Mouse (Mus musculus): ENCODE data around the gene Mapk11. TPM values are rescaled to one million over a fixed set of nuclear protein-coding genes. Genes with fewer than 3 reads are reported as not detected.

The Mapk11 gene
- total and polyA plus RNA-seq, 3 experiments = 0.04 TPM; not detected in 1

DNA sequence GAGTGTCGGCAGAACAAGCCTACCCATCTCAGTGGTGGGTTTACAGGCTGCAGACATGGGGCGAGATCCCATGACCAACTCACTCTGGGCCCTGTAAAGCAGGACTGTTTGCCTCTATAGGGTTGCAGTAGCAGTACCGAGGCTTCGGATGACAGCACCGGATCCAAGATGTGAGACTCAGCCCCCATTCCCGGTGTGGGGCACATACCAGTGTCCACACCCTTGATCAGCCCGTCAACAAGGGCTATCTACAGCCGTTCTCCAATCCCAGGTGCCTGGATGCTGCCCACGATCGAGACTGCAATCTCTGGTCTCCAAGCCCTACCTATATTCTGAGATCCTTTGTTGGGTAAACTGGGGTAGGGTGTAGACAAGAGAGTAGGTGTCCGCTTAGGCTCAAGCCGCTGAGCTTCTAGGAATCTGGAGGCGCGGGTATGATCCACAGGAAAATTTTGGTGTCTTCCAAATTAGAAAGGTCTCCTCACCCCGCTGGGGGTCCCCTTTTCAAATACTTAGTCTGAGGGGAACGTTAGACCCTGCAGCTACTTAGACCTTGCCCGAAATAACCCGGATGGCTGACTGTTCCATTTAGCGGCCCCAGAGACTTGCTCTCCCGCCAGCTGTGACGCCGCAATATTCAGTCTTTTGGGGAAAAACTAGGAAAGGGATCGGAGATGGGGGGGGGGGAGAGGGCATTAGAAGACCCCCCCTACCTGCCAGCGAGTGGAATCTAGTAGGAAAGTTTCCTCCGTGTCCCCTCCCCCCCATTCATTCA lies 745 bp downstream of the Mapk11 start:
- H3K27ac ChIP-seq (ENCODE audit: control insufficient read depth, low read depth, low read length) = no peak overlapping the region
- no peaks in the 10 kb centered on the region for H3K79me2 ChIP-seq (ENCODE audit: control insufficient read depth, insufficient read depth, low read length, poor library complexity)
- TF ChIP-seq TAL1 (IDR thresholded peaks at IDR 0.05; ENCODE audit: low read length) = no peak
- TF ChIP-seq GATA1 (IDR thresholded peaks at IDR 0.05; ENCODE audit: low read depth, low read length) = no peak
- TF ChIP-seq POLR2A (IDR thresholded peaks at IDR 0.05; ENCODE audit: control insufficient read depth in 1 of 2, insufficient read depth in 1 of 2, low read depth in 1 of 2, low read length in 2 of 2, poor library complexity in 1 of 2) = no peak
- TF ChIP-seq ZC3H11A (IDR thresholded peaks at IDR 0.05; ENCODE audit: low read depth, low read length) = no peak
- TF ChIP-seq TBP (IDR thresholded peaks at IDR 0.05; ENCODE audit: low read depth, low read length) = no peak
- no peak for TF ChIP-seq POLR2AphosphoS2 (IDR thresholded peaks at IDR 0.05; ENCODE audit: low read length)
- no peak for DNase-seq (ENCODE audit: low read depth, low spot score)
- no peaks in the 10 kb centered on the region for H3K9me3 ChIP-seq (replicated peaks; ENCODE audit: insufficient read depth, low read length)
- no peak overlapping the region for H3K9ac ChIP-seq (ENCODE audit: control insufficient read depth, low read depth, low read length, poor library complexity, severe bottlenecking)
- no peak overlapping the region; a peak in 1 of 4 replicates for H3K4me3 ChIP-seq (ENCODE audit: control insufficient read depth in 1 of 2, insufficient read depth in 1 of 2, low read depth in 2 of 2, low read length in 2 of 2)
- no peaks in the 10 kb centered on the region for H3K36me3 ChIP-seq (ENCODE audit: control insufficient read depth in 1 of 2, insufficient read depth in 2 of 2, low read length in 2 of 2)
- H3K4me1 ChIP-seq (ENCODE audit: control insufficient read depth in 1 of 2, insufficient read depth in 2 of 2, low read length in 2 of 2) = no peaks in the 10 kb centered on the region
- 0 out of 4 replicates have a peak, but pooled peaks cover 0 to 1% of the 10 kb centered on the region in 2 experiments for H3K27me3 ChIP-seq (ENCODE audit: control insufficient read depth in 1 of 2, insufficient read depth in 2 of 2, low read length in 2 of 2)

- H3K27me3 ChIP-seq (ENCODE audit: control insufficient read depth in 1 of 2, insufficient read depth in 2 of 2, low read length in 2 of 2) = 0 out of 4 replicates have a peak, but pooled peaks cover 0 to 1% of the 10 kb centered on the region in 2 experiments
- no peak overlapping the region for H3K4me3 ChIP-seq (ENCODE audit: control insufficient read depth in 1 of 2, insufficient read depth in 1 of 2, low read depth in 2 of 2, low read length in 2 of 2)
- no peak for DNase-seq (ENCODE audit: low read depth, low spot score)
- TF ChIP-seq SIN3A (IDR thresholded peaks at IDR 0.05; ENCODE audit: low read length) (no peak), HCFC1 (IDR thresholded peaks at IDR 0.05; ENCODE audit: low read depth, low read length) (no peak), CTCF (IDR thresholded peaks at IDR 0.05 in 2 of 3, conservative IDR thresholded peaks at IDR 0.05 in 1 of 3; ENCODE audit: control insufficient read depth in 1 of 3, insufficient read depth in 1 of 3, low read depth in 2 of 3, low read length in 3 of 3, poor library complexity in 1 of 3, severe bottlenecking in 1 of 3) (no peak), ZC3H11A (IDR thresholded peaks at IDR 0.05; ENCODE audit: low read depth, low read length) (no peak)
- H3K9me3 ChIP-seq (replicated peaks; ENCODE audit: insufficient read depth, low read length) = no peaks in the 10 kb centered on the region
- H3K27ac ChIP-seq (ENCODE audit: control insufficient read depth, low read depth, low read length) = no peak overlapping the region
- no peaks in the 10 kb centered on the region for H3K4me1 ChIP-seq (ENCODE audit: control insufficient read depth in 1 of 2, insufficient read depth in 2 of 2, low read length in 2 of 2)
- H3K36me3 ChIP-seq (ENCODE audit: control insufficient read depth in 1 of 2, insufficient read depth in 2 of 2, low read length in 2 of 2) = no peaks in the 10 kb centered on the region
- H3K9ac ChIP-seq (ENCODE audit: control insufficient read depth, low read depth, low read length, poor library complexity, severe bottlenecking) = no peak overlapping the region
- no peaks in the 10 kb centered on the region for H3K79me2 ChIP-seq (ENCODE audit: control insufficient read depth, insufficient read depth, low read length, poor library complexity)
Observed at GRCm38 (mm10) chr15:89147895-89148294, 1.5 kb downstream of the Mapk11 start.

DNA sequence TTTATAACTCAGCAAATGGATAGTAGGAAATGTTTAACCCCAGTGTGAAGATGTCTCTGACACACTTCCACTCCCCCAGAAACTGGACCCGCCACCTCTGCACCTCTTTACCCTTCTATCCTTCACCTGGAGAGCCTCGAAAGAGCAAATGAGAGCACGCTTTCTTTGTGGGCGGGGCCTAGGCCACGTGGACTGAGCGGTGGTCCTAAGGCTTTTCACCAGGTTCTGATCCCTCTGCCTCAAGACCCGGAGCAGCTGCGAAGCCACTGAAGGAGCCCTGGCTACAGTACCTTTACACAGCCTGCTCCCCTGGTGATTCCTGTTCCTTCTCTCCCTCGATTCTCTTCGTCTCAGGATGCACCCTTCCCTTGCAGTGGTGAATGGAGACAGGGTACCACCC lies 2.0 kb downstream of the Mapk11 start:
- no peak overlapping the region for H3K9ac ChIP-seq (ENCODE audit: control insufficient read depth, low read depth, low read length, poor library complexity, severe bottlenecking)
- no peak for DNase-seq (ENCODE audit: low read depth, low spot score)
- H3K9me3 ChIP-seq (replicated peaks; ENCODE audit: insufficient read depth, low read length) = no peaks in the 10 kb centered on the region
- H3K27ac ChIP-seq (ENCODE audit: control insufficient read depth, low read depth, low read length) = no peak overlapping the region
- H3K27me3 ChIP-seq (ENCODE audit: control insufficient read depth in 1 of 2, insufficient read depth in 2 of 2, low read length in 2 of 2) = 0 out of 4 replicates have a peak, but pooled peaks cover 0 to 1% of the 10 kb centered on the region in 2 experiments
- no peak overlapping the region for H3K4me3 ChIP-seq (ENCODE audit: control insufficient read depth in 1 of 2, insufficient read depth in 1 of 2, low read depth in 2 of 2, low read length in 2 of 2)
- no peaks in the 10 kb centered on the region for H3K4me1 ChIP-seq (ENCODE audit: control insufficient read depth in 1 of 2, insufficient read depth in 2 of 2, low read length in 2 of 2)
- H3K36me3 ChIP-seq (ENCODE audit: control insufficient read depth in 1 of 2, insufficient read depth in 2 of 2, low read length in 2 of 2) = no peaks in the 10 kb centered on the region
- no peaks in the 10 kb centered on the region for H3K79me2 ChIP-seq (ENCODE audit: control insufficient read depth, insufficient read depth, low read length, poor library complexity)
- TF ChIP-seq BHLHE40 (IDR thresholded peaks at IDR 0.05; ENCODE audit: borderline replicate concordance, low read depth, low read length) = no peak
- TF ChIP-seq MEF2A (IDR thresholded peaks at IDR 0.05; ENCODE audit: extremely low read depth, insufficient replicate concordance, low read depth, low read length, poor library complexity, severe bottlenecking) = no peak
- TF ChIP-seq GATA1 (IDR thresholded peaks at IDR 0.05; ENCODE audit: low read depth, low read length) = no peak
- TF ChIP-seq NRF1 (IDR thresholded peaks at IDR 0.05; ENCODE audit: insufficient read depth, low read depth, low read length, poor library complexity, severe bottlenecking) = no peak
- TF ChIP-seq JUND (IDR thresholded peaks at IDR 0.05; ENCODE audit: low read depth, low read length) = no peak
- no peak for TF ChIP-seq RAD21 (IDR thresholded peaks at IDR 0.05; ENCODE audit: low read depth, low read length)
- no peak for TF ChIP-seq TBP (IDR thresholded peaks at IDR 0.05; ENCODE audit: low read depth, low read length)
- no peak for TF ChIP-seq MYB (IDR thresholded peaks at IDR 0.05; ENCODE audit: low read depth, low read length)
- TF ChIP-seq CHD2 (IDR thresholded peaks at IDR 0.05; ENCODE audit: low read length) = no peak
- no peak for TF ChIP-seq CHD1 (IDR thresholded peaks at IDR 0.05; ENCODE audit: low read depth, low read length)
- TF ChIP-seq USF2 (IDR thresholded peaks at IDR 0.05; ENCODE audit: borderline replicate concordance in 1 of 2, insufficient read depth in 1 of 2, low read depth in 1 of 2, low read length in 2 of 2) = no peak
- TF ChIP-seq USF1 (IDR thresholded peaks at IDR 0.05; ENCODE audit: low read depth, low read length) = no peak
- no peak for TF ChIP-seq TCF12 (IDR thresholded peaks at IDR 0.05; ENCODE audit: low read depth, low read length)
- no peak for TF ChIP-seq ZKSCAN1 (IDR thresholded peaks at IDR 0.05; ENCODE audit: low read depth, low read length)
- no peak for TF ChIP-seq ELF1 (IDR thresholded peaks at IDR 0.05; ENCODE audit: low read depth, low read length)
- TF ChIP-seq GABPA (IDR thresholded peaks at IDR 0.05; ENCODE audit: low read depth, low read length) = no peak
- TF ChIP-seq CTCF (IDR thresholded peaks at IDR 0.05 in 2 of 3, conservative IDR thresholded peaks at IDR 0.05 in 1 of 3; ENCODE audit: control insufficient read depth in 1 of 3, insufficient read depth in 1 of 3, low read depth in 2 of 3, low read length in 3 of 3, poor library complexity in 1 of 3, severe bottlenecking in 1 of 3) = no peak
- no peak for TF ChIP-seq ETS1 (IDR thresholded peaks at IDR 0.05; ENCODE audit: low read depth, low read length)

Data from MEL (cell line).